Mouse (Mus musculus): ENCODE data around the gene Card14. TPM values are rescaled to one million over a fixed set of nuclear protein-coding genes. Genes with fewer than 3 reads are reported as not detected.

Gene Card14
- polyA plus RNA-seq, 1 experiment from 2014 or later = 0.09 TPM

DNA sequence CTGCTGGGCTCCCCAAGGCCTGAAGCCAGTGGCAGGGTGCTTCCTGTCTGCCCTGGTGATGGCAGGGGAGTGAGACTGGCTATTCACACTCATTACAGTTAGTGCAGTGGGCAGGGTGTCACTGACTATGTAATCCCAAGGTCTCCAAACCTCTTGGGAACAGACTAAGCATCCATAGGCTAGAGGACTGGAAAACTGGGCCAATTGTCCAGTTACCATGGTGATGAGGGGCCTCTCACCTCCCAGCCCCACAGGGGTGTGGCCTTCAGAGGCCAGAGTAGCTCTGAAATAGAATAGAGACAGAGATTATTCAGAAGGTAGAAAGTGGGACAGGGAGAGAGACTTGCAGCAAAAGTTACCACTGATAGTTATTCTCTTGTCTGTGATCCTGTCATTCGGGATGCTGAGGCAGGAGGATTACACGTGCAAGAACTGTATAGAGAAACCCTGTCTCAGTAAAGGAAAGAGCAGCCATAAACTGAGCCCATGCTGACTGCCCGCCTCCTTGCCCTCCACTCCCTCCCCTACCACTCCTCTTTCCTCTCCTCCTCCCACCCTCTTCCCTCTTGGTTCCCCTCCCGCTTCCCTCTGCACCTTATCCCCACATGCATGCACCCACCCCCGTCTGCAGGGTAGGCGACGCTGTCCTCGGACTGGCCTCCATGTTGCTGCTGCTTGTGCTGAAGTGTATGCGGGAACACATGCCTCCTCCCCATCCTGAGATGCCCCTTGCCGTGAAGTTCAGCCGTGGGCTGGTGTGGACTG lies 55.4 kb downstream of the Card14 start:
- 11% methylated on average over 11 of the region's 11 CpGs for WGBS
- Histone ChIP-seq H3K4me1 (ENCODE audit: control insufficient read depth, insufficient read depth, low read length) (0 out of 2 replicates have a peak, but pooled peaks cover 2% of the 10 kb centered on the region), H3K4me2 (ENCODE audit: low read length) (peak overlapping the region; percentile 44), H3K4me3 (ENCODE audit: low read depth, low read length) (no peak overlapping the region), H3K36me3 (ENCODE audit: control insufficient read depth, insufficient read depth, low read length) (no peaks in the 10 kb centered on the region), H3K27ac (ENCODE audit: low read depth, low read length) (no peak overlapping the region), H3K27me3 (replicated peaks; ENCODE audit: control insufficient read depth, insufficient read depth, low read length) (no peaks in the 10 kb centered on the region), H3K9me3 (replicated peaks; ENCODE audit: control insufficient read depth, low read length) (no peaks in the 10 kb centered on the region), H3K9ac (ENCODE audit: low read length) (peak overlapping the region; percentile 13; the same call in 1 of the 2 replicates)
- ATAC-seq (peak; percentile 70; the same call in 1 of the 2 replicates), DNase-seq (ENCODE audit: low spot score) (peak; percentile 32)

- WGBS = 27% methylated on average over 11 of the region's 11 CpGs
- H3K4me3 ChIP-seq (ENCODE audit: low read depth, low read length) = no peak overlapping the region
- H3K27me3 ChIP-seq (replicated peaks; ENCODE audit: control insufficient read depth, insufficient read depth, low read length) = no peaks in the 10 kb centered on the region
- H3K36me3 ChIP-seq (ENCODE audit: control insufficient read depth, insufficient read depth, low read length) = no peaks in the 10 kb centered on the region
- peak; percentile 85 for DNase-seq (ENCODE audit: low spot score)
- 0 out of 2 replicates have a peak overlapping the region, but pooled peaks have one; percentile 13 for H3K9ac ChIP-seq (ENCODE audit: low read length)
- H3K4me1 ChIP-seq (ENCODE audit: control insufficient read depth, insufficient read depth, low read length) = 0 out of 2 replicates have a peak, but pooled peaks cover 2% of the 10 kb centered on the region
- ATAC-seq = peak; percentile 86
- H3K27ac ChIP-seq (ENCODE audit: low read depth, low read length) = no peak overlapping the region
- H3K4me2 ChIP-seq (ENCODE audit: low read length) = peak overlapping the region; percentile 44
- H3K9me3 ChIP-seq (replicated peaks; ENCODE audit: control insufficient read depth, low read length) = no peaks in the 10 kb centered on the region
These were observed 56.1 kb downstream of the Card14 start for GRCm38 (mm10) chr11:119363534-119364145.

DNA sequence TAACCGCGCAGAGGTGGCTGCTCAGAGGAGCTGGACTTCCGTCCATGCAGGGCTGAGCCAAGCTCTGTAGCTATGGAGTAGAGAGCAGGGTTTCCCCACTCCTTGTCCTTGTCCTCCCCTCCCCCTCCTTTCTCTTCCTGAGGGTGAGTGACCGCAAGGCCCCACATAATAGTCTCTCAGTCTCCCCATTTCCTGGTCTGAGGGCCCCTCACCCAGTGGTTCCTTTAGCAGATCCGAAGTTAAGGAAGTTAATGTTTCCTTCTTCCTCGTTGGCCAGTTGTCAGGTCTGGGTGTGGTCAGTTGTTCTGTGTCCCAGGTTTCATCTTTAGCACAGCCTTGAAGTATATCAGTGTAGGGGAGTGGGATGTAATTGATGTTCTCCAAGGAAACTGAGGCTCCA lies 67.9 kb downstream of the Card14 start:
- H3K27ac ChIP-seq (ENCODE audit: low read depth, low read length) = no peak overlapping the region
- ATAC-seq = no peak
- 85% methylated on average over 6 of the region's 6 CpGs for whole genome bisulfite sequencing

GRCm38 (mm10) chr11:119377326-119377725 lies 69.8 kb downstream of the Card14 start:
- no peaks in the 10 kb centered on the region for H3K36me3 ChIP-seq (ENCODE audit: control insufficient read depth, insufficient read depth, low read length)
- no peak overlapping the region for H3K4me2 ChIP-seq (ENCODE audit: low read length)
- no peak overlapping the region for H3K9ac ChIP-seq (ENCODE audit: low read length)
- no peaks in the 10 kb centered on the region for H3K9me3 ChIP-seq (replicated peaks; ENCODE audit: control insufficient read depth, low read length)
- H3K27me3 ChIP-seq (replicated peaks; ENCODE audit: control insufficient read depth, insufficient read depth, low read length) = no peaks in the 10 kb centered on the region
- H3K4me3 ChIP-seq (ENCODE audit: low read depth, low read length) = no peak overlapping the region
- DNase-seq (ENCODE audit: low spot score) (no peak), ATAC-seq (no peak)
- no peaks in the 10 kb centered on the region for H3K4me1 ChIP-seq (ENCODE audit: control insufficient read depth, insufficient read depth, low read length)
- H3K27ac ChIP-seq (ENCODE audit: low read depth, low read length) = no peak overlapping the region
- 92% methylated on average over 11 of the region's 11 CpGs for WGBS

More for the DNA sequence above, 67.9 kb downstream of the Card14 start:
- H3K4me3 ChIP-seq (ENCODE audit: low read depth, low read length) = no peak overlapping the region
- H3K36me3 ChIP-seq (ENCODE audit: control insufficient read depth, insufficient read depth, low read length) = no peaks in the 10 kb centered on the region
- no peaks in the 10 kb centered on the region for H3K9me3 ChIP-seq (replicated peaks; ENCODE audit: control insufficient read depth, low read length)
- no peak overlapping the region for H3K9ac ChIP-seq (ENCODE audit: low read length)
- no peak overlapping the region for H3K4me2 ChIP-seq (ENCODE audit: low read length)
- no peaks in the 10 kb centered on the region for H3K4me1 ChIP-seq (ENCODE audit: control insufficient read depth, insufficient read depth, low read length)
- H3K27me3 ChIP-seq (replicated peaks; ENCODE audit: control insufficient read depth, insufficient read depth, low read length) = no peaks in the 10 kb centered on the region
- DNase-seq (ENCODE audit: low spot score) = no peak

- Histone ChIP-seq H3K4me1 (ENCODE audit: control insufficient read depth, insufficient read depth, low read length) (no peaks in the 10 kb centered on the region), H3K9me3 (replicated peaks; ENCODE audit: control insufficient read depth, low read length) (no peaks in the 10 kb centered on the region), H3K9ac (ENCODE audit: low read length) (no peak overlapping the region), H3K36me3 (ENCODE audit: control insufficient read depth, insufficient read depth, low read length) (no peaks in the 10 kb centered on the region), H3K4me2 (ENCODE audit: low read length) (no peak overlapping the region), H3K27me3 (replicated peaks; ENCODE audit: control insufficient read depth, insufficient read depth, low read length) (no peaks in the 10 kb centered on the region), H3K27ac (ENCODE audit: low read depth, low read length) (no peak overlapping the region), H3K4me3 (ENCODE audit: low read depth, low read length) (no peak overlapping the region)
- no peak for ATAC-seq
- WGBS = 100% methylated on average over 1 of the region's 1 CpGs
- no peak for DNase-seq (ENCODE audit: low spot score)
These were observed 71.0 kb downstream of the Card14 start for GRCm38 (mm10) chr11:119378551-119378950.

GRCm38 (mm10) chr11:119381631-119382337 lies 74.2 kb downstream of the Card14 start:
- no peaks in the 10 kb centered on the region for H3K27me3 ChIP-seq (replicated peaks; ENCODE audit: control insufficient read depth, insufficient read depth, low read length)
- no peaks in the 10 kb centered on the region for H3K4me1 ChIP-seq (ENCODE audit: control insufficient read depth, insufficient read depth, low read length)
- no peak overlapping the region for H3K4me2 ChIP-seq (ENCODE audit: low read length)
- no peak for ATAC-seq
- H3K36me3 ChIP-seq (ENCODE audit: control insufficient read depth, insufficient read depth, low read length) = no peaks in the 10 kb centered on the region
- H3K4me3 ChIP-seq (ENCODE audit: low read depth, low read length) = no peak overlapping the region
- WGBS = 87% methylated on average over 9 of the region's 9 CpGs
- no peak overlapping the region for H3K27ac ChIP-seq (ENCODE audit: low read depth, low read length)
- no peak for DNase-seq (ENCODE audit: low spot score)
- no peak overlapping the region for H3K9ac ChIP-seq (ENCODE audit: low read length)
- no peaks in the 10 kb centered on the region for H3K9me3 ChIP-seq (replicated peaks; ENCODE audit: control insufficient read depth, low read length)

GRCm38 (mm10) chr11:119382338-119382850 lies 74.8 kb downstream of the Card14 start:
- 79% methylated on average over 6 of the region's 6 CpGs for WGBS
- H3K27me3 ChIP-seq (replicated peaks; ENCODE audit: control insufficient read depth, insufficient read depth, low read length) = no peaks in the 10 kb centered on the region
- no peak overlapping the region for H3K4me3 ChIP-seq (ENCODE audit: low read depth, low read length)
- no peak for ATAC-seq
- no peaks in the 10 kb centered on the region for H3K36me3 ChIP-seq (ENCODE audit: control insufficient read depth, insufficient read depth, low read length)
- DNase-seq (ENCODE audit: low spot score) = no peak
- H3K9ac ChIP-seq (ENCODE audit: low read length) = no peak overlapping the region
- H3K9me3 ChIP-seq (replicated peaks; ENCODE audit: control insufficient read depth, low read length) = no peaks in the 10 kb centered on the region
- no peak overlapping the region for H3K4me2 ChIP-seq (ENCODE audit: low read length)
- no peak overlapping the region for H3K27ac ChIP-seq (ENCODE audit: low read depth, low read length)
- no peaks in the 10 kb centered on the region for H3K4me1 ChIP-seq (ENCODE audit: control insufficient read depth, insufficient read depth, low read length)

DNA sequence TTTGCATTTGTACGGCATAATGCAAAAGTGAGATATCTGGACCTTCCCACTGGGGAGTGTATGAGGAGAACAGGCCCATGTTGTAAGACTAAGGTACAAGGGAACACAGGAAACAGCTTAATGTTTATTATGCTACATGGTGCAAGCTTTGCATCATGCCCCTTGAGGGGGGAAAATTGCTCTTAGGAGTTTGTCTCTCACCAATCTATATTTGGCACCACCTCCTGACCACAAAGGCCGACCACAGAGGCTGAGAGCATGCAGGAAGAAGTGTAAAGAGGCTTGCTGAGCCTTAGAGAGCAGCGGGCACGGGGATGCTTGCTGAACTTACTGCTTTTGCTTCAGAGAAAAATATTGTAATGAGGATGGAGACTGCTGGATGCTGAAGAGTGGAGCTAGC lies 77.3 kb downstream of the Card14 start:
- ATAC-seq (no peak), DNase-seq (ENCODE audit: low spot score) (no peak)
- Histone ChIP-seq H3K4me3 (ENCODE audit: low read depth, low read length) (no peak overlapping the region), H3K27ac (ENCODE audit: low read depth, low read length) (no peak overlapping the region), H3K4me2 (ENCODE audit: low read length) (no peak overlapping the region), H3K9ac (ENCODE audit: low read length) (no peak overlapping the region), H3K36me3 (ENCODE audit: control insufficient read depth, insufficient read depth, low read length) (no peaks in the 10 kb centered on the region), H3K4me1 (ENCODE audit: control insufficient read depth, insufficient read depth, low read length) (no peaks in the 10 kb centered on the region), H3K27me3 (replicated peaks; ENCODE audit: control insufficient read depth, insufficient read depth, low read length) (peaks cover 8% of the 10 kb centered on the region; the same call in 1 of the 2 replicates), H3K9me3 (replicated peaks; ENCODE audit: control insufficient read depth, low read length) (no peaks in the 10 kb centered on the region)
- WGBS = 83% methylated on average over 4 of the region's 4 CpGs

All from forebrain, embryonic 14.5 days (tissue).